7 mouse cellular contexts compared by ENCODE assay signal in the genomic region with DNA sequence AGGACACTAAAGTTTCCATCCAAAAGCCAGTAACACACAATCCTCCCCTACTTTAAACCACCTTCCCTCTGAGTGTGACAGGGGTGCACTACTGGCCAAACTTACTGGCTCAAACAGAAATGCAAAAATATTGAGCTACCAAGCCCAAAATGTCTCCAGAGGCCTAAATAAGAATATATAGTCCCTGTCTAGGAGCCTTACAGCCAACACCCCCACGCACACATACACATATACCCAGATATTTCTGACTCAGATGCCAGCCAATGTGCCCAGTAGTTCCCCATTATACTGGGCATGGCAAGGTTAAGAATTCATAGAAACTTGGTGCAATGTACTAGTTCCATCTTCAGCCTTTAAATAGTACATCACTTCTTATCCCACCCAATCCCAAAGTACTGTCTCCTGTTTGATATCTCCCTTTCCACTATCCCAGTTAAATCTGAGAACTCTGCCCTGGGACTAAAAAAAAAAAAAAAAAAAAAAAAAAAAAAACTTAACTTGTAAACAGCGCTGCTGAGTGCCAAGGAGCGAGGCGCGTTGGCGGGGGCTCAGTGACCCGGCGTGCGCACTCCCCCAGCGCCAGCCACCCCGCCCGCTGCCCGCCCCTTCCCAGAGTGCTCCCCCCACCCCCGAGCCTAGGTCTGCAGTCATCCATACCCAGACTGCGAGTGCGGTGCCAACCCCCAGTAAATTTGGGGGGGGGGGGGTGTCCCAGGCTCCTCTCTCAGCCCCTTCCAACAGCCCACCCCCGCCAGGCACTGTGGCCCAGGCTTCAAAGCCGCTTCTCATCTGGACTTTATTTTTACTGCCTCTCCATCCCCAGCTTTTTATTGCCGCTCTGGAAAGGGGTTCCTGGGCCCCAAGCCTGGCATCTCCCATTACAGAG. TPM values are rescaled to one million over a fixed set of nuclear protein-coding genes. Genes with fewer than 3 reads are reported as not detected.
DNase-seq lines count a peak whose midpoint lies in the region; ATAC-seq and TF ChIP-seq lines count a peak whose summit lies in the region.

No protein-coding gene starts in this region.

- H3K79me3 ChIP-seq in C2C12 (ENCODE audit: low read depth) = peaks cover 41% of the 10 kb centered on the region

- H3K4me1 ChIP-seq in hindbrain, embryonic 11.5 days (replicated peaks; ENCODE audit: control insufficient read depth, insufficient read depth, low read length) = peaks cover 19% of the 10 kb centered on the region
- H3K4me1 ChIP-seq in liver, postnatal 0 days (ENCODE audit: insufficient read depth) = peaks cover 34% of the 10 kb centered on the region

- H3K79me2 ChIP-seq in C2C12 (ENCODE audit: control insufficient read depth, insufficient read depth) = peaks cover 69% of the 10 kb centered on the region

- peaks cover 31% of the 10 kb centered on the region for H3K36me3 ChIP-seq in C2C12 (ENCODE audit: control insufficient read depth, insufficient read depth)
- H3K36me3 ChIP-seq in hindbrain, embryonic 11.5 days (ENCODE audit: control insufficient read depth, insufficient read depth, low read length) = no peaks in the 10 kb centered on the region
- H3K36me3 ChIP-seq in liver, postnatal 0 days (replicated peaks; ENCODE audit: insufficient read depth, low read length) = no peaks in the 10 kb centered on the region

- no peak for TF ChIP-seq CTCF in C2C12 (IDR thresholded peaks at IDR 0.05; ENCODE audit: control insufficient read depth, insufficient read depth, insufficient read length)
- no peak for TF ChIP-seq CTCF in liver, postnatal 0 days (IDR thresholded peaks at IDR 0.05; ENCODE audit: low read depth)

- TF ChIP-seq EP300 in liver, postnatal 0 days (IDR thresholded peaks at IDR 0.05; ENCODE audit: low read depth) = no peak

- peak overlapping the region; percentile 65 for H3ac ChIP-seq in C2C12 (ENCODE audit: control insufficient read depth, insufficient read length, low read depth)

- H3K27me3 ChIP-seq in C2C12 (ENCODE audit: control insufficient read depth, insufficient read depth, insufficient read length) = no peaks in the 10 kb centered on the region
- peaks cover 64% of the 10 kb centered on the region for H3K27me3 ChIP-seq in hindbrain, embryonic 11.5 days (ENCODE audit: control insufficient read depth, insufficient read depth, low read length)
- H3K27me3 ChIP-seq in liver, postnatal 0 days (ENCODE audit: insufficient read depth, low read length) = peaks cover 50% of the 10 kb centered on the region

- H3K9me3 ChIP-seq in hindbrain, embryonic 11.5 days (ENCODE audit: control insufficient read depth, low read length) = no peaks in the 10 kb centered on the region
- no peaks in the 10 kb centered on the region for H3K9me3 ChIP-seq in liver, postnatal 0 days (ENCODE audit: low read length)

- H3K4me3 ChIP-seq in C2C12 (ENCODE audit: insufficient read depth, poor library complexity, severe bottlenecking) = peak overlapping the region; percentile 52
- 0 out of 2 replicates have a peak overlapping the region, but pooled peaks have one; percentile 12 for H3K4me3 ChIP-seq in hindbrain, embryonic 11.5 days (ENCODE audit: low read depth, low read length)
- peak overlapping the region; percentile 63 for H3K4me3 ChIP-seq in liver, postnatal 0 days (ENCODE audit: low read depth, low read length)

- H3K9ac ChIP-seq in hindbrain, embryonic 11.5 days (ENCODE audit: low read depth, low read length) = no peak overlapping the region
- H3K9ac ChIP-seq in liver, postnatal 0 days (replicated peaks) = peak overlapping the region; percentile 16

- ATAC-seq in hindbrain, embryonic 11.5 days (ENCODE audit: low FRiP score) = no peak
- no peak for ATAC-seq in liver, postnatal 0 days

- H3K27ac ChIP-seq in hindbrain, embryonic 11.5 days (ENCODE audit: low read depth, low read length) = no peak overlapping the region
- peak overlapping the region; percentile 72 for H3K27ac ChIP-seq in liver, postnatal 0 days (ENCODE audit: low read depth)

- WGBS in hindbrain, embryonic 11.5 days = 7% methylated on average over 14 of the region's 19 CpGs
- 34% methylated on average over 19 of the region's 19 CpGs for WGBS in liver, postnatal 0 days (ENCODE audit: insufficient replicate concordance)

- H3K4me2 ChIP-seq in hindbrain, embryonic 11.5 days (replicated peaks; ENCODE audit: low read depth, low read length) = peak overlapping the region; percentile 98
- peak overlapping the region; percentile 96 for H3K4me2 ChIP-seq in liver, postnatal 0 days (ENCODE audit: low read depth, low read length)

- DNase-seq in NIH3T3 (ENCODE audit: low read depth) = peak; percentile 72
- DNase-seq in hindbrain, embryonic 11.5 days (ENCODE audit: low spot score) = no peak
- DNase-seq in liver, postnatal 0 days = no peak
- no peak for DNase-seq in right cerebral cortex, postnatal 36 days (ENCODE audit: low spot score in 2 of 2)
- DNase-seq in cerebellum, postnatal 14 days = no peak
- DNase-seq in cerebellum, postnatal 4 days (ENCODE audit: low spot score in 2 of 2) = no peak

TF ChIP-seq in C2C12, 6 proteins besides CTCF, POLR2A, EP300 and RAD21:
- TF ChIP-seq FOSL1 (IDR thresholded peaks at IDR 0.05; ENCODE audit: insufficient read depth, low read length, poor library complexity, severe bottlenecking) (no peak), MYOG (IDR thresholded peaks at IDR 0.05; ENCODE audit: control insufficient read depth, extremely low read depth, insufficient read length) (no peak), MYOD1 (IDR thresholded peaks at IDR 0.05; ENCODE audit: control insufficient read depth, insufficient read length, low read depth) (no peak), CEBPB (IDR thresholded peaks at IDR 0.05; ENCODE audit: low read depth) (no peak), USF1 (IDR thresholded peaks at IDR 0.05; ENCODE audit: low read depth) (no peak), MAX (IDR thresholded peaks at IDR 0.05) (no peak)

RNA-seq across cellular contexts. Expression of a gene that starts 12.8 kb away (rescaled TPM):
- polyA plus RNA-seq in C2C12 (2012; fragmentation: generic; extraction: Trizol) = 92.5 TPM
- 20.3 and 21.7 TPM in 2 replicates for polyA plus RNA-seq in hindbrain, embryonic 11.5 days (2014; fragmentation: Nextera tagmentation; extraction: Ambion mirVana)
- 2.4 and 2.6 TPM in 2 replicates for polyA plus RNA-seq in liver, postnatal 0 days (2015; fragmentation: Nextera tagmentation; extraction: Ambion mirVana)

RNA-seq across cellular contexts. Expression of a gene that starts 12.8 kb away (rescaled TPM):
- 58.8 TPM for polyA plus RNA-seq in C2C12 (2012; fragmentation: generic; extraction: Trizol)
- polyA plus RNA-seq in hindbrain, embryonic 11.5 days (2014; fragmentation: Nextera tagmentation; extraction: Ambion mirVana) = 1.0 and 1.1 TPM in 2 replicates
- 5.8 and 8.6 TPM in 2 replicates for polyA plus RNA-seq in liver, postnatal 0 days (2015; fragmentation: Nextera tagmentation; extraction: Ambion mirVana)

RNA-seq across cellular contexts. Expression of a gene that starts 25.8 kb away (rescaled TPM):
- polyA plus RNA-seq in C2C12 (2012; fragmentation: generic; extraction: Trizol) = not detected
- polyA plus RNA-seq in hindbrain, embryonic 11.5 days (2014; fragmentation: Nextera tagmentation; extraction: Ambion mirVana) = 0.15 TPM in 2 replicates
- not detected in 2 replicates for polyA plus RNA-seq in liver, postnatal 0 days (2015; fragmentation: Nextera tagmentation; extraction: Ambion mirVana)

RNA-seq across cellular contexts. Expression of a gene that starts 34.7 kb away (rescaled TPM):
- 126 TPM for polyA plus RNA-seq in C2C12 (2012; fragmentation: generic; extraction: Trizol)
- 51.6 and 57.0 TPM in 2 replicates for polyA plus RNA-seq in hindbrain, embryonic 11.5 days (2014; fragmentation: Nextera tagmentation; extraction: Ambion mirVana)
- 25.4 and 27.4 TPM in 2 replicates for polyA plus RNA-seq in liver, postnatal 0 days (2015; fragmentation: Nextera tagmentation; extraction: Ambion mirVana)

RNA-seq across cellular contexts. Expression of a gene that starts 40.0 kb away (rescaled TPM):
- 26.4 TPM for polyA plus RNA-seq in C2C12 (2012; fragmentation: generic; extraction: Trizol)
- 23.5 and 27.9 TPM in 2 replicates for polyA plus RNA-seq in hindbrain, embryonic 11.5 days (2014; fragmentation: Nextera tagmentation; extraction: Ambion mirVana)
- polyA plus RNA-seq in liver, postnatal 0 days (2015; fragmentation: Nextera tagmentation; extraction: Ambion mirVana) = 224 and 243 TPM in 2 replicates

Comparison
In these comparisons a context has a peak if more than half of its experiments do, and no peak if none do; other contexts are left out.
1. H3K4me3 ChIP-seq: peak in every context shown above with its lines; median percentile 63 in liver, postnatal 0 days; 52 in C2C12; 12 in hindbrain, embryonic 11.5 days.